ENCODE assay signal across 8 mouse cellular contexts in the genomic region with DNA sequence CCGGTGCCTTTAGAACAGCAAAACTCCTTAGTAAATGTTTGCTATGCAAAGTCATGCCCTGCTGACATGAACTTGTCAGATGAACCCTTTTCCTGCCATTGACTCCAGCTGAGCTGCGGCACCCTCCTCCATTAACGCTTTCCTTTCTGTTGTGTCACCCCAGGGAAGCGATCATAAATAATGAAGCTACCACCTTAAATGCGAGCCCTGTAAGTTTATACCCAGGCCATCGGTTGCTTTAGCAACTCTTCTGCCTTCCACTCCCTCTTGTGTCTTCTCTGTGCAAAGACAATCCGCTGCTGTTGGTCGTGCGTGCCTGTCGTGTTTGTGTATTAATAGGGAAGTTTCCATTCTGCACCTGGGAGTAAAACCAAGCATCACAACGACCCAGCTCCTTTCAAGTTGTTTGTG. TPM values are rescaled to one million over a fixed set of nuclear protein-coding genes. Genes with fewer than 3 reads are reported as not detected.
DNase-seq lines count a peak whose midpoint lies in the region; ATAC-seq lines count a peak whose summit lies in the region.

No protein-coding gene starts in this region.

- H3K9ac ChIP-seq in limb, embryonic 15.5 days: no peak overlapping the region
- no peak overlapping the region for H3K9ac ChIP-seq in stomach, embryonic 14.5 days (replicated peaks; ENCODE audit: low read depth, low read length)

- H3K9me3 ChIP-seq in limb, embryonic 15.5 days: no peaks in the 10 kb centered on the region
- no peaks in the 10 kb centered on the region for H3K9me3 ChIP-seq in stomach, embryonic 14.5 days (ENCODE audit: control insufficient read depth, low read depth, low read length)

- H3K4me1 ChIP-seq in limb, embryonic 15.5 days: peaks cover 30% of the 10 kb centered on the region
- H3K4me1 ChIP-seq in stomach, embryonic 14.5 days (ENCODE audit: control insufficient read depth, insufficient read depth, low read length): 0 out of 2 replicates have a peak, but pooled peaks cover 6% of the 10 kb centered on the region

- H3K27ac ChIP-seq in limb, embryonic 15.5 days: no peak overlapping the region
- no peak overlapping the region for H3K27ac ChIP-seq in stomach, embryonic 14.5 days (ENCODE audit: low read length)

- peak; percentile 33 to 61; a peak in 2 of 4 replicates for ATAC-seq in hematopoietic stem cell, adult 5-6 weeks (replicated peaks in 1 of 2; ENCODE audit: insufficient read depth in 1 of 2, low FRiP score in 2 of 2, low TSS enrichment in 1 of 2, low read depth in 1 of 2, poor library complexity in 2 of 2, severe bottlenecking in 2 of 2)
- no peak for ATAC-seq in limb, embryonic 15.5 days (ENCODE audit: insufficient number of reproducible peaks, low FRiP score, low TSS enrichment, low read depth)
- no peak for ATAC-seq in stomach, embryonic 14.5 days (ENCODE audit: insufficient number of reproducible peaks, insufficient read depth, low FRiP score, low read depth)

- H3K4me3 ChIP-seq in limb, embryonic 15.5 days: no peak overlapping the region
- no peak overlapping the region for H3K4me3 ChIP-seq in stomach, embryonic 14.5 days (ENCODE audit: low read depth, low read length)

- no peaks in the 10 kb centered on the region for H3K36me3 ChIP-seq in limb, embryonic 15.5 days
- H3K36me3 ChIP-seq in stomach, embryonic 14.5 days (ENCODE audit: control insufficient read depth, insufficient read depth, low read length): no peaks in the 10 kb centered on the region

- WGBS in limb, embryonic 15.5 days: 9% methylated on average over 11 of the region's 11 CpGs
- WGBS in stomach, embryonic 14.5 days: 3% methylated on average over 11 of the region's 11 CpGs

- peaks cover 10% of the 10 kb centered on the region for H3K27me3 ChIP-seq in limb, embryonic 15.5 days
- H3K27me3 ChIP-seq in stomach, embryonic 14.5 days (ENCODE audit: control insufficient read depth, insufficient read depth, low read length): no peaks in the 10 kb centered on the region

- H3K4me2 ChIP-seq in limb, embryonic 15.5 days: peak overlapping the region; percentile 27; the same call in 1 of the 2 replicates
- peak overlapping the region; percentile 69; the same call in 1 of the 2 replicates for H3K4me2 ChIP-seq in stomach, embryonic 14.5 days (replicated peaks; ENCODE audit: low read depth, low read length)

- DNase-seq in lung, postnatal 10 days: peak; percentile 55
- no peak for DNase-seq in lung, postnatal 25 days (ENCODE audit: low spot score)
- DNase-seq in cerebellum, adult 9-11 months: peak; percentile 62
- no peak for DNase-seq in frontal cortex, postnatal 10 days (ENCODE audit: low spot score in 2 of 2)
- DNase-seq in ovary, postnatal 10 days (ENCODE audit: low spot score): no peak

RNA-seq across cellular contexts. Expression of a gene that starts 3.0 kb away (rescaled TPM):
- total RNA-seq in hematopoietic stem cell, adult 5-6 weeks (2017): 1.0 TPM in 1 of 2 replicates, not detected in the other
- polyA plus RNA-seq in limb, embryonic 15.5 days (2015; fragmentation: Nextera tagmentation; extraction: Ambion mirVana): 22.9 and 28.1 TPM in 2 replicates
- polyA plus RNA-seq in stomach, embryonic 14.5 days (2014; fragmentation: Nextera tagmentation; extraction: Ambion mirVana): 21.9 and 24.0 TPM in 2 replicates

Comparison
In these comparisons a context has a peak if more than half of its experiments do, and no peak if none do; other contexts are left out.
1. DNase-seq: peak in lung, postnatal 10 days (single experiment) and cerebellum, adult 9-11 months (single experiment); none in lung, postnatal 25 days (single experiment), frontal cortex, postnatal 10 days (0 of 2) and ovary, postnatal 10 days (single experiment).
2. ATAC-seq: peak in hematopoietic stem cell, adult 5-6 weeks (2 of 2); none in limb, embryonic 15.5 days (single experiment) and stomach, embryonic 14.5 days (single experiment).